Mouse (Mus musculus) stomach, embryonic 16.5 days (tissue): ENCODE data around the gene Ndufa7. TPM values are rescaled to one million over a fixed set of nuclear protein-coding genes. Genes with fewer than 3 reads are reported as not detected.
"Not testable (repeated sequence)": the region's sequence is repeated elsewhere in the genome, so short reads cannot be mapped to it uniquely, and the experiment has no call there.

Experiments used
- ATAC-seq: fragments of 200-750 bp; cut with Nextera tagmentation; 2 replicates; pipeline ENCODE4 v1.8.0; 2017; ENCODE audit warnings: moderate number of reproducible peaks, moderate TSS enrichment; ENCODE audit not compliant: insufficient read depth, low FRiP score
- H3K27ac ChIP-seq: fragments of 300-500 bp; sonication (generic); 2 replicates; pipeline ENCODE4 v1.5.1; 2014; ENCODE audit warnings: low read length
- H3K27me3 ChIP-seq: fragments of 300-500 bp; sonication (generic); 2 replicates; pipeline ENCODE4 v1.6.1; 2014; ENCODE audit warnings: low read length, control low read depth, mixed read lengths; ENCODE audit not compliant: control insufficient read depth, insufficient read depth
- H3K36me3 ChIP-seq: fragments of 300-500 bp; sonication (generic); 2 replicates; pipeline ENCODE4 v1.6.1; 2014; ENCODE audit warnings: low read length; ENCODE audit not compliant: control insufficient read depth, insufficient read depth
- H3K4me1 ChIP-seq: fragments of 300-500 bp; sonication (generic); 2 replicates; pipeline ENCODE4 v1.6.1; 2014; ENCODE audit warnings: low read length, control low read depth, mixed read lengths; ENCODE audit not compliant: control insufficient read depth, insufficient read depth
- H3K4me2 ChIP-seq: fragments of 300-500 bp; sonication (generic); 2 replicates; pipeline ENCODE4 v1.6.1; 2014; ENCODE audit warnings: low read depth, low read length, mixed read lengths
- H3K4me3 ChIP-seq: fragments of 300-500 bp; sonication (generic); replicated peaks from 2 replicates; pipeline ENCODE4 v1.5.1; 2014; ENCODE audit warnings: mild to moderate bottlenecking, low read length
- H3K9ac ChIP-seq: fragments of 300-500 bp; sonication (generic); 2 replicates; pipeline ENCODE4 v1.6.1; 2014; ENCODE audit warnings: low read length
- H3K9me3 ChIP-seq: fragments of 300-500 bp; sonication (generic); replicated peaks from 2 replicates; pipeline ENCODE4 v1.6.1; 2016; ENCODE audit warnings: low read length, control low read depth; ENCODE audit not compliant: control insufficient read depth
- WGBS: fragments of 180-500 bp; shearing (Covaris S2); extraction: QIAGEN DNeasy Blood & Tissue Kit; methylation state at CpG from one replicate; pipeline ENCODE4 v1.1.7; 2014; 5-methylcytosine and 5-hydroxymethylcytosine counted together
- polyA plus RNA-seq: library from polyadenylated mRNA; unstranded; fragments of >200 nt; fragmentation: Nextera tagmentation; extraction: Ambion mirVana; gene quantifications from 2 replicates; pipeline ENCODE4 v1.2.1, GENCODE M21; 2015

Gene Ndufa7
- polyA plus RNA-seq, 1 experiment from 2014 or later = 446 TPM

DNA sequence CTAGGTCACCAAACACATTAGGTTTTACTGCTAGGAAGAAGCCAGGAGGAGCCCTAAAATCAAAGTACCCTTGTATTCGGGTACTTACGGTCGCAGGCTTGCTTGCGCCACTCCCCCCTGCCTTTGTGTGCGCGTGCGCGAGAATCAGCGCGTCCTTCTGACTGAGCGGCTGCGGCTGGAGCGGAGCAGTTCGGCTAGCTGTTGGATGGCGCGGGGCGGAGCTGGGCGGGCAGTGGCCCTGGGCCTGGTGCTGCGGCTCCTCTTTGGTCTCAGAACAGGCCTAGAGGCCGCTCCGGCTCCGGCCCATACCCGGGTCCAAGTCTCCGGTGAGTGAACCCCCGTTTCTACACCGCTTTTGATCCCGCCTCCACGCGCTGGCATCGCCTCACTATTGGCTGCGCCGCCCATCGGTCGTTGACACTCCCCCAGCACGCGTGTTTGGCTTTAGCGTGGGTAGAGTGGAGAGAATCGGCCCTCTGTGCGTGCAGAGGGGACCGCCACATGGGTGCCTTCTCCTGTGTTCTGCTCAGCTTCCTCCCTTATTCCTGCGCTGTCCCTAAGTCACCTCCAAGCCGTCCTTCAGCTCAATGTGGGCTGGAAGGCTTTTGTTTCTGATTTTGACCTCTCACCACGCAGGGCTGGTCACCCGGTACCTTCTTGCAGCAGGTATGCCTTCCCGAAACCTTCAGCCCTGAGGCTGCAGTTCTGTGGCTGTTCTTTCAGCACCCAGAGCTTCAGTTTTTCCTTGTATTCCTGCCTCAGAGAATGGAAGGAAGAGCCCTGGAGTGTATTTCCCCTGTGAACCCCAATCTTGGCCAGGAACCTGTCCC lies 18.8 kb downstream of the Ndufa7 start, which contains the start of gene Cd320:
Gene Cd320, plus strand, starts transcription at position 126 of the 830 bp plus-strand sequence.
- under 1% methylated on average over 45 of the region's 45 CpGs for WGBS
- Histone ChIP-seq H3K4me2 (peak within 1 kb of the TSS; percentile 98), H3K9me3 (no peaks in the 10 kb centered on the region), H3K27me3 (no peaks in the 10 kb centered on the region), H3K9ac (peak within 1 kb of the TSS; percentile 85), H3K27ac (no peak within 1 kb of the TSS), H3K4me3 (peak within 1 kb of the TSS; percentile 95), H3K4me1 (peaks cover 11% of the 10 kb centered on the region; the same call in 1 of the 2 replicates), H3K36me3 (no peaks in the 10 kb centered on the region)
- peak; percentile 93 for ATAC-seq

DNA sequence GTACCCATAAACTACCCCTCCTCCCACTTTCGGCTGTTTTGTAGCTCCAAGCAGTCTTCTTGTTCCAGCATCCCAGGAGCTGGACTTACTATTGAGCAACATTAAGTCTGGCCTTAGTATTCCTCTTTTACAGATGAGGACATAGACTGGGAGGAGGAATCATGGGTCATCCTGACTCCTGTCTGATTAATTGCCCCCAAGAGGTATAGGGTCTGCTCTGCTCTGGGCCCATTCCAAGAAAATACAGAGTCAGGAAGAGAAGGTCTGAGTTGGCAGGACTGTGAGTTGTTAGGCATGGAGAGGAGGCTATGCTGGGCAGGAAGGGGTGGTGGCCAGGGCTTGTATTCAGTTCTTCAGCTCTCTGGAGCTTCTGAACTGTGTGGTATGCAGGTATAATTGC lies 19.8 kb downstream of the Ndufa7 start:
- Histone ChIP-seq H3K9ac (peak overlapping the region; percentile 85; the same call in 1 of the 2 replicates), H3K9me3 (no peaks in the 10 kb centered on the region), H3K4me3 (no peak overlapping the region), H3K27me3 (no peaks in the 10 kb centered on the region), H3K36me3 (no peaks in the 10 kb centered on the region), H3K4me1 (peaks cover 11% of the 10 kb centered on the region; the same call in 1 of the 2 replicates), H3K4me2 (no peak overlapping the region), H3K27ac (no peak overlapping the region)
- 64% methylated on average over 1 of the region's 1 CpGs for WGBS
- no peak for ATAC-seq

DNA sequence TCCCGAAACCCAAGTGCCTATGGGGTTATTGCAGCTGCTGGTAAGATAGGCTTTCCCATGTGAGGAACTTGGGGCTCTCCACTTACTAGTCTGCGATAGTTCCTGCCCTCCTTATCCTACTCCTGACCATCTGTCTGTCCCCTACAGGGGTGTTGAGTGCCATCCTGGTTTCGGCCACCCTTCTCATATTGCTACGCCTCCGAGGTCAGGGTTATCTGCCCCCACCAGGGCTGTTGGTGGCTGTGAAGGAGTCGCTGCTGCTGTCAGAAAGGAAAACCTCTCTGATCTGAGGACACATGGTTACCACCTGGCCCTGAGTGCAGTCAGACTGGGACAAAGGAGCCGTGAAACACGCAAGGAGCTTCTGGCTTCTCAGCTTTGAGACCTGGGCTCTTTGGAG lies 23.8 kb downstream of the Ndufa7 start:
- Histone ChIP-seq H3K9me3 (no peaks in the 10 kb centered on the region), H3K36me3 (no peaks in the 10 kb centered on the region), H3K4me1 (peaks cover 8% of the 10 kb centered on the region; the same call in 1 of the 2 replicates), H3K27me3 (no peaks in the 10 kb centered on the region), H3K4me2 (no peak overlapping the region), H3K4me3 (no peak overlapping the region), H3K9ac (no peak overlapping the region), H3K27ac (no peak overlapping the region)
- 86% methylated on average over 8 of the region's 8 CpGs for WGBS
- ATAC-seq = no peak

DNA sequence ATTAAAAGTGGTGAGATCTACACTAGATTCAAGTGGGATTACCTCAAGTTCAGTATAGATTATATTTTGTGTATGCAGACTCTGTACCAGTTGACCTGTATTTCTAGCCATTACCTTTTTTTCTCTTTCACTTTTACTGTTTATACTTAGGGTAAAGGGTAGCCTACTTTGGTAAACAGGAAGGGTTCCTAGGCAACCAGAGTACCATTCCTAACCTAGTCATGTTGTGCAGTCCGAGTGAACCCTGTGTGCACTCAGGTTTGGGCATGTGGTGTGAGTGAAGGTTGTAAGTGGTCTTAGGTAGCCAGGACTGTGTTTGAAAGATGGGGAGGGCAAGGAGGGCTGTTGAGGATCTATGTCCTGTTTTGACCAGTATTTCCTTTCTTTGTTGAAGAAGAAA lies 27.0 kb downstream of the Ndufa7 start:
- Histone ChIP-seq H3K27ac (no peak overlapping the region), H3K4me1 (no peaks in the 10 kb centered on the region), H3K4me2 (no peak overlapping the region), H3K9me3 (no peaks in the 10 kb centered on the region), H3K9ac (no peak overlapping the region), H3K36me3 (no peaks in the 10 kb centered on the region), H3K27me3 (no peaks in the 10 kb centered on the region), H3K4me3 (no peak overlapping the region)
- ATAC-seq = no peak
- 22% methylated on average over 1 of the region's 1 CpGs for WGBS

DNA sequence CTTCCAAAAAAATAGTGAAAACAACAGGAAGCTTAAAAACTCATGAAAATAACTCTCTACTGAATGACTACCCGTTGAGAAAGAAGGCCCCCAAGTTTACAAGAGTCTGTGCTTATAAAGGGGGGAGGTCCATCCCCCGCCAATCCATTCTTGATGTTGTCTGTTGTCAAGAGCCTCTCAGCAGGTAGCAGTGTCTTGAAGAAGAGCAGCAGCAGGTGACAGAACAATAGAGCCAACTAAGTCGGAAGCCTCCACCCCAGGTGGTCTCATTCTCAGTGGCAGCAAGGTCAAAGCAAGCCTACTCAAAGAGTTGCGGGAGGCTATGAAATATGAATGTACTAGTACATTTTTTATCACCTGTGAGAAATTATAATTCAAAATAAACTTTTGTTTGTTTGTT lies 33.4 kb downstream of the Ndufa7 start:
- Histone ChIP-seq H3K27ac (no peak overlapping the region), H3K9me3 (no peaks in the 10 kb centered on the region), H3K36me3 (no peaks in the 10 kb centered on the region), H3K4me2 (no peak overlapping the region), H3K9ac (no peak overlapping the region), H3K4me3 (no peak overlapping the region), H3K4me1 (no peaks in the 10 kb centered on the region), H3K27me3 (no peaks in the 10 kb centered on the region)
- 79% methylated on average over 4 of the region's 4 CpGs for WGBS
- ATAC-seq = no peak

DNA sequence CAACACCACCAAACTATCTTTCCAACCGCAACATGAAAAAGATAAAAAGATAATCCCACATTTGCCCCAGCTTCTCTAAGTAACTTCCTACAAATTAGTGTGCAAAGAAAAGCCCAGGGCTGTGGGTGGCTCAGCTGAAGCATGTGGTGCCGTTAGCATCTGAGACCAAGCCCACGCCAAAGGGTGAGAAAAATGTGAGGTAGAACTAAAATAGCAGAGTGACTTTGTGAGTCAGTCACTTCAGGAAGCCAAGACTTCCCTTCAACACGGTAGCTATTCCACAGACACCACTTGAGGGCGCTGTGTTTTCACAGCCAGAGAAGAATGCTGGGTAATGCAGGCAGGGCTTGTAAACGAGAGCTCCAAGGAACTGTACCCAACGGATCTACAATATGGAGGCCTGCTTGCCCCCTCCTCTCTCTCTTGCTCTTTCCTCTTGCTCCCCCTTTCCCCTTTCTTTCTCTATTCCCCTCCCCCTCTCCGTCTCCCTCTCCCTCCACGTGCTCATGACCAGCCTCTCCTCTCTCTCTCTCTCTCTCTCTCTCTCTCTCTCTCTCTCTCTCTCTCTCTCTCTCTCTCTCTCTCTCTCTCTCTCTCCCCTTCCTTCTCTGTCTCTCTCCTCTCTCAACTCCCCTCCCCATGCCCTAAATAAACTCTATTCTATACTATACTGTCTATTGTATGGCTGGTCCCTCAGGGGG lies 41.1 kb downstream of the Ndufa7 start:
- Histone ChIP-seq H3K27me3 (no peaks in the 10 kb centered on the region), H3K9ac (no peak overlapping the region), H3K4me3 (no peak overlapping the region), H3K27ac (no peak overlapping the region), H3K36me3 (no peaks in the 10 kb centered on the region), H3K4me1 (no peaks in the 10 kb centered on the region), H3K4me2 (no peak overlapping the region), H3K9me3 (no peaks in the 10 kb centered on the region)
- no peak for ATAC-seq
- WGBS = 32% methylated on average over 9 of the region's 9 CpGs

DNA sequence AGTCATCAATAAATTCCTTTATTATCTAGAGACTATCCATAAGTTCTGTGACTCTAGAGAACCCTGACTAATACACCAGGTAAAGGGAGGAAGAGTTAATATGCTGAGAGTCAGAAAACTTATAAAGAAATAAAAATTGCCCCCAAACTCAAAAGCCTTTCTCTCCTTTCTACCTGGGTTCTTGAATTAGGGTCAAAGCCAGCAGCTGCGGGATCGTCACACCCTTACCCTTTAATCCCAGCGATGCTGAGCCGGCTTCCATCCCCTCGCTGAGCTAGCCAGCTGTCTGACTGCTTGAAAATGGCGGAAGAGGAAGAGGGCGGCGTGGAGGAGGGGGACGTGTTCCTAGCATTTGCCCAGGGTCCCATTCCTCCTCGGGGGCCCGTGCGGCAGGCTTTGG lies 49.2 kb downstream of the Ndufa7 start, which contains the start of gene Gm7029:
Gene Gm7029, plus strand, starts transcription at position 301 of the 400 bp plus-strand sequence.
- not testable (repeated sequence) for H3K9ac ChIP-seq, H3K27ac ChIP-seq, H3K36me3 ChIP-seq, H3K4me1 ChIP-seq, H3K9me3 ChIP-seq, H3K4me3 ChIP-seq, H3K4me2 ChIP-seq, ATAC-seq, H3K27me3 ChIP-seq
- 89% methylated on average over 4 of the region's 12 CpGs for WGBS

DNA sequence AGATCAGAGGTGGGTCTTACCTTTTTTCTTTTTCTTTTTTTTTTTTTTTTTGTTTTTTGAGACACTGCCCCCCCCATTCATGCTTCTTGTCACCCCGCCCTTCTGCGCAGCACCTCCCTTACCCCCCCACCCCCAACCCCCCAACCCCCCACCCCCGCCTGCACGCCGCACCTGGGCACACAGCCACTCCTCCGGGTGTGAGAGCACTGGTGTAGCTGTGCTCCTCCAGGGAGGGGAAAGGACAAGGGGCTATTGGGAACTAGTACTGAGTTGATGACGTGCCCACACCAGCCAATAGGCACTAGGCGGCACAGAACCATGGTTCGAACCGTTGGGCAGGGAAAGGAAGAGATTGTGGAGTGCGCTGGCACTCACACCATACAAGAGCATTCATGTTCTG lies 50.0 kb downstream of the Ndufa7 start:
- Histone ChIP-seq H3K4me3 (no peak overlapping the region), H3K4me2 (no peak overlapping the region), H3K27ac (no peak overlapping the region), H3K9me3 (no peaks in the 10 kb centered on the region), H3K36me3 (peaks cover 5% of the 10 kb centered on the region; the same call in 1 of the 2 replicates), H3K4me1 (no peaks in the 10 kb centered on the region), H3K9ac (no peak overlapping the region), H3K27me3 (no peaks in the 10 kb centered on the region)
- no peak for ATAC-seq
- WGBS = 81% methylated on average over 11 of the region's 11 CpGs

DNA sequence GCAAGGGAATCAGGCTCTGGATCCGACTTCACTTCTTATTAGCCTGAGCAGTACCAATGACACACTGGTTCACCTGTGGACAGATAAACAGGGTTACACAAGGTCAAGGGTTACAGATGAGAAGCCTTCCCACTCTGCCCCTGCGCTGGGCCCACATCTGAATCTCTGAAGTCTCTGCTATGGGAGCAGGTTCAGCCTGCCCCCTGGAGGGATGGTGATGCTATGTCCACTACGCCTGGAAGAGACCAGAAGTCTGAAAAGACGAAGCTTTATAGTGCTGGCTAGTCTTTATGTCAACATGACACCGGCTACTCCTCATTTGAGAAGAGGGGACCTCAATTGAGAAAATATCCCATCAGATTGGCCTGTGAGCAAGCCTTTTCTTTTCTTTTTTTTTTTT lies 51.4 kb downstream of the Ndufa7 start:
- WGBS = 79% methylated on average over 5 of the region's 5 CpGs
- not testable (repeated sequence) for H3K36me3 ChIP-seq, H3K4me3 ChIP-seq

More for the DNA sequence above, 51.4 kb downstream of the Ndufa7 start:
- H3K4me2 ChIP-seq, H3K27ac ChIP-seq, H3K27me3 ChIP-seq, H3K9me3 ChIP-seq, H3K4me1 ChIP-seq, ATAC-seq, H3K9ac ChIP-seq: not testable (repeated sequence)
